Mouse (Mus musculus) embryonic facial prominence, embryonic 11.5 days (tissue): ENCODE measurements at regions not wholly inside any gene's neighbourhood (a gene's known extent, or its start where the extent isn't known, plus 50 kb on each side); places are given as distances from the start of the nearest gene placed in this dataset.

Experiments used
- ATAC-seq: fragments of 200-750 bp; cut with Nextera tagmentation; replicated peaks from 2 replicates; pipeline ENCODE4 v1.8.0; 2017; ENCODE audit warnings: low read depth; ENCODE audit not compliant: insufficient number of reproducible peaks, low FRiP score, low TSS enrichment
- DNase-seq: peaks from one replicate; pipeline ENCODE4 v3.0.0-alpha.2; 2015; ENCODE audit warnings: low spot score
- H3K27ac ChIP-seq: fragments of 300-500 bp; sonication (generic); replicated peaks from 2 replicates; pipeline ENCODE4 v1.5.1; 2014; ENCODE audit warnings: mild to moderate bottlenecking, low read depth, low read length, control low read depth
- H3K27me3 ChIP-seq: fragments of 300-500 bp; sonication (generic); 2 replicates; pipeline ENCODE4 v1.6.1; 2014; ENCODE audit warnings: mild to moderate bottlenecking, low read length, moderate library complexity, mixed read lengths; ENCODE audit not compliant: control insufficient read depth, insufficient read depth
- H3K36me3 ChIP-seq: fragments of 300-500 bp; sonication (generic); replicated peaks from 2 replicates; pipeline ENCODE4 v1.6.1; 2014; ENCODE audit warnings: low read depth, mild to moderate bottlenecking, low read length, moderate library complexity, mixed read lengths; ENCODE audit not compliant: control insufficient read depth, insufficient read depth
- H3K4me1 ChIP-seq: fragments of 300-500 bp; sonication (generic); 2 replicates; pipeline ENCODE4 v1.6.1; 2014; ENCODE audit warnings: low read length, mixed read lengths; ENCODE audit not compliant: control insufficient read depth, insufficient read depth
- H3K4me2 ChIP-seq: fragments of 300-500 bp; sonication (generic); 2 replicates; pipeline ENCODE4 v1.6.1; 2014; ENCODE audit warnings: low read depth, mild to moderate bottlenecking, control low read depth, low read length, moderate library complexity
- H3K4me3 ChIP-seq: fragments of 300-500 bp; sonication (generic); 2 replicates; pipeline ENCODE4 v1.5.1; 2014; ENCODE audit warnings: low read depth, low read length, control low read depth
- H3K9ac ChIP-seq: fragments of 300-500 bp; sonication (generic); replicated peaks from 2 replicates; pipeline ENCODE4 v1.6.1; 2014; ENCODE audit warnings: mild to moderate bottlenecking, control low read depth, low read length
- H3K9me3 ChIP-seq: fragments of 300-500 bp; sonication (generic); replicated peaks from 2 replicates; pipeline ENCODE4 v1.6.1; 2016; ENCODE audit warnings: mild to moderate bottlenecking, low read length, inconsistent platforms, mixed read lengths; ENCODE audit not compliant: control insufficient read depth
- WGBS: fragments of 180-500 bp; shearing (Covaris S2); extraction: QIAGEN DNeasy Blood & Tissue Kit; methylation state at CpG from one replicate; pipeline ENCODE4 v1.1.7; 2014; 5-methylcytosine and 5-hydroxymethylcytosine counted together

- no peaks in the 10 kb centered on the region for H3K27me3 ChIP-seq
- H3K9me3 ChIP-seq = no peaks in the 10 kb centered on the region
- H3K27ac ChIP-seq = no peak overlapping the region
- no peak overlapping the region for H3K4me2 ChIP-seq
- H3K36me3 ChIP-seq = no peaks in the 10 kb centered on the region
- H3K9ac ChIP-seq = no peak overlapping the region
- WGBS = 58% methylated on average over 8 of the region's 8 CpGs
- ATAC-seq (no peak), DNase-seq (no peak)
- no peaks in the 10 kb centered on the region for H3K4me1 ChIP-seq
- H3K4me3 ChIP-seq = no peak overlapping the region
Measured at GRCm38 (mm10) chr8:34727699-34728098, 616.2 kb upstream of the Gm10131 start.

- no peaks in the 10 kb centered on the region for H3K4me1 ChIP-seq
- H3K27ac ChIP-seq = no peak overlapping the region
- DNase-seq (no peak), ATAC-seq (no peak)
- H3K4me3 ChIP-seq = no peak overlapping the region
- H3K9ac ChIP-seq = no peak overlapping the region
- 61% methylated on average over 10 of the region's 10 CpGs for WGBS
- no peak overlapping the region for H3K4me2 ChIP-seq
- no peaks in the 10 kb centered on the region for H3K36me3 ChIP-seq
- H3K27me3 ChIP-seq = no peaks in the 10 kb centered on the region
- no peaks in the 10 kb centered on the region for H3K9me3 ChIP-seq
Measured at GRCm38 (mm10) chr8:34726145-34726767, 614.7 kb upstream of the Gm10131 start.

- Histone ChIP-seq H3K9ac (no peak overlapping the region), H3K27ac (no peak overlapping the region), H3K9me3 (no peaks in the 10 kb centered on the region), H3K4me1 (no peaks in the 10 kb centered on the region), H3K27me3 (no peaks in the 10 kb centered on the region), H3K4me2 (no peak overlapping the region), H3K36me3 (no peaks in the 10 kb centered on the region), H3K4me3 (no peak overlapping the region)
- no peak for ATAC-seq
- 70% methylated on average over 4 of the region's 4 CpGs for WGBS
- no peak for DNase-seq
Measured at GRCm38 (mm10) chr8:34725546-34725945, 614.0 kb upstream of the Gm10131 start.

- ATAC-seq = no peak
- no peak overlapping the region for H3K4me2 ChIP-seq
Measured at GRCm38 (mm10) chr8:34709911-34710733, 598.6 kb upstream of the Gm10131 start.

GRCm38 (mm10) chr8:34709316-34709715, 597.8 kb upstream of the Gm10131 start:
- Histone ChIP-seq H3K36me3 (no peaks in the 10 kb centered on the region), H3K9me3 (no peaks in the 10 kb centered on the region), H3K4me2 (no peak overlapping the region), H3K27ac (no peak overlapping the region), H3K4me1 (no peaks in the 10 kb centered on the region), H3K9ac (no peak overlapping the region), H3K4me3 (no peak overlapping the region), H3K27me3 (no peaks in the 10 kb centered on the region)
- ATAC-seq (no peak), DNase-seq (no peak)
- 58% methylated on average over 11 of the region's 11 CpGs for WGBS

More at GRCm38 (mm10) chr8:34709911-34710733, 598.6 kb upstream of the Gm10131 start:
- no peaks in the 10 kb centered on the region for H3K36me3 ChIP-seq
- no peaks in the 10 kb centered on the region for H3K9me3 ChIP-seq
- 70% methylated on average over 23 of the region's 23 CpGs for WGBS
- no peak overlapping the region for H3K9ac ChIP-seq
- H3K4me1 ChIP-seq = no peaks in the 10 kb centered on the region
- DNase-seq = peak; percentile 24
- no peak overlapping the region for H3K4me3 ChIP-seq
- no peaks in the 10 kb centered on the region for H3K27me3 ChIP-seq
- no peak overlapping the region for H3K27ac ChIP-seq

- Histone ChIP-seq H3K9me3 (no peaks in the 10 kb centered on the region), H3K36me3 (no peaks in the 10 kb centered on the region), H3K27ac (no peak overlapping the region), H3K4me1 (no peaks in the 10 kb centered on the region), H3K9ac (0 out of 2 replicates have a peak overlapping the region, but pooled peaks have one; percentile 13), H3K4me3 (no peak overlapping the region), H3K4me2 (no peak overlapping the region), H3K27me3 (no peaks in the 10 kb centered on the region)
- ATAC-seq (no peak), DNase-seq (peak; percentile 26)
- WGBS = 9% methylated on average over 7 of the region's 8 CpGs
Measured at GRCm38 (mm10) chr8:34703351-34703750, 591.8 kb upstream of the Gm10131 start.

GRCm38 (mm10) chr8:34702806-34703205, 591.3 kb upstream of the Gm10131 start:
- H3K4me3 ChIP-seq = no peak overlapping the region
- H3K36me3 ChIP-seq = no peaks in the 10 kb centered on the region
- H3K4me2 ChIP-seq = no peak overlapping the region
- ATAC-seq (no peak), DNase-seq (no peak)
- H3K9me3 ChIP-seq = no peaks in the 10 kb centered on the region
- WGBS = 87% methylated on average over 2 of the region's 2 CpGs
- H3K9ac ChIP-seq = no peak overlapping the region
- no peak overlapping the region for H3K27ac ChIP-seq
- no peaks in the 10 kb centered on the region for H3K4me1 ChIP-seq
- no peaks in the 10 kb centered on the region for H3K27me3 ChIP-seq

GRCm38 (mm10) chr8:34699015-34699414, 587.5 kb upstream of the Gm10131 start:
- Histone ChIP-seq H3K4me3 (no peak overlapping the region), H3K27ac (no peak overlapping the region), H3K9ac (no peak overlapping the region), H3K9me3 (no peaks in the 10 kb centered on the region), H3K4me2 (no peak overlapping the region), H3K4me1 (no peaks in the 10 kb centered on the region), H3K27me3 (no peaks in the 10 kb centered on the region), H3K36me3 (no peaks in the 10 kb centered on the region)
- no peak for DNase-seq
- 42% methylated on average over 4 of the region's 4 CpGs for WGBS
- ATAC-seq = no peak
